Mouse (Mus musculus) liver, embryonic 14.5 days (tissue): Measurements from ENCODE around the gene Klhdc8b. TPM values are rescaled to one million over a fixed set of nuclear protein-coding genes. Genes with fewer than 3 reads are reported as not detected.

ENCODE experiments used
- ATAC-seq: fragments of 200-750 bp; cut with Nextera tagmentation; 2 replicates; pipeline ENCODE4 v1.8.0; 2017; ENCODE audit warnings: moderate number of reproducible peaks, mild to moderate bottlenecking, moderate library complexity; ENCODE audit not compliant: insufficient read depth
- DNase-seq, 3 experiments: peaks; one replicate each; pipeline ENCODE4 v3.0.0-alpha.2; 2012 to 2013; ENCODE audit warnings: low read depth in 3 of 3, low spot score in 3 of 3
- H3K27ac ChIP-seq: fragments of 300-500 bp; sonication (generic); 2 replicates; pipeline ENCODE4 v1.5.1; 2014; ENCODE audit warnings: moderate library complexity, mild to moderate bottlenecking, control low read depth, inconsistent platforms
- H3K27me3 ChIP-seq: fragments of 300-500 bp; sonication (generic); 2 replicates; pipeline ENCODE4 v1.6.1; 2014; ENCODE audit warnings: mild to moderate bottlenecking, low read length, moderate library complexity; ENCODE audit not compliant: control insufficient read depth, insufficient read depth
- H3K36me3 ChIP-seq: fragments of 300-500 bp; sonication (generic); replicated peaks from 2 replicates; pipeline ENCODE4 v1.6.1; 2014; ENCODE audit warnings: low read depth; ENCODE audit not compliant: control insufficient read depth, insufficient read depth
- H3K4me1 ChIP-seq, 2 experiments: fragments of 200-500 bp in 1 of 2; fragments of 300-500 bp in 1 of 2; sonication (generic) in 1 of 2; replicated peaks; 2 replicates each; pipeline ENCODE4 v1.6.1; 2012 to 2014; ENCODE audit warnings: antibody characterized with exemption in 1 of 2, inconsistent platforms in 1 of 2, low read length in 1 of 2; ENCODE audit not compliant: control insufficient read depth in 2 of 2, insufficient read depth in 2 of 2
- H3K4me2 ChIP-seq: fragments of 300-500 bp; sonication (generic); 2 replicates; pipeline ENCODE4 v1.6.1; 2014; ENCODE audit warnings: low read depth, mild to moderate bottlenecking, control low read depth, moderate library complexity
- H3K4me3 ChIP-seq, 2 experiments: fragments of 200-500 bp in 1 of 2; fragments of 300-500 bp in 1 of 2; sonication (generic) in 1 of 2; 2 replicates each; pipeline ENCODE4 v1.5.1; 2012 to 2014; ENCODE audit warnings: low read depth in 2 of 2, low read length in 2 of 2, mild to moderate bottlenecking in 2 of 2, control low read depth in 1 of 2, inconsistent platforms in 1 of 2, moderate library complexity in 1 of 2; ENCODE audit not compliant: insufficient read depth in 1 of 2
- H3K9ac ChIP-seq: fragments of 300-500 bp; sonication (generic); replicated peaks from 2 replicates; pipeline ENCODE4 v1.6.1; 2014; ENCODE audit warnings: mild to moderate bottlenecking, control low read depth, moderate library complexity
- H3K9me3 ChIP-seq: fragments of 300-500 bp; sonication (generic); 2 replicates; pipeline ENCODE4 v1.6.1; 2016; ENCODE audit warnings: low read length, mixed read lengths; ENCODE audit not compliant: control insufficient read depth
- CTCF ChIP-seq: IDR thresholded peaks from 2 replicates; pipeline ENCODE4 v1.5.1; 2016; ENCODE audit warnings: antibody characterized with exemption, low read depth, control low read depth
- EP300 ChIP-seq: IDR thresholded peaks from 2 replicates; pipeline ENCODE4 v1.6.1; 2016; ENCODE audit warnings: antibody characterized with exemption, low read depth
- WGBS: fragments of 180-500 bp; shearing (Covaris S2); extraction: QIAGEN DNeasy Blood & Tissue Kit; methylation state at CpG from one replicate; pipeline ENCODE4 v1.1.7; 2014; ENCODE audit not compliant: insufficient replicate concordance; 5-methylcytosine and 5-hydroxymethylcytosine counted together
- polyA plus RNA-seq, 2 experiments: library from polyadenylated mRNA; depleted of rRNA in 1 of 2; stranded (reverse) in 1 of 2; unstranded in 1 of 2; fragments of >200 nt; fragmentation: Nextera tagmentation in 1 of 2; extraction: Ambion mirVana in 1 of 2; gene quantifications; 2 replicates each; pipeline versions ENCODE4 v1.2.1 to v1.2.3; 2012 to 2014

Klhdc8b gene
- polyA plus RNA-seq, 2 experiments = 6.9 to 13.1 TPM

DNA sequence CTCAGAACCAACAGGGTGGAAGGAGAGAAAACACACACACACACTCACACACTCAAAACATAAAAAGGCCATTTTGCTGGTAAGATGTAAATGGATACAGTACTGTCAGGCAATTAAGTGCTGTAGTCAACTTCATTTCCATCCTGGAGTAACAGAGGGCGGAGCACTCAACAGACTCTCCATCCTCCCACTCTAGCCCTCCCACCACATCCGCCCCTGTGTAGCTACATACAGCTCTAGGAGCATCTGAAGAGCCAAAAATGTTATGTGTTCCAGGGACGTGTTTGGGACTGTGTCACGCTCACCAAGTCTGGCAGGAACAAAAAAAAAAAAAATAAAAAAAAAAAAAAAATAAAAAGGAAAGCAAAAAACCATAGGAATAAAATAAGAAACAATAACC is 58.3 kb downstream of the Klhdc8b start:
- TF ChIP-seq EP300 (no peak), CTCF (no peak)
- Histone ChIP-seq H3K27ac (no peak overlapping the region), H3K9ac (no peak overlapping the region), H3K36me3 (no peaks in the 10 kb centered on the region), H3K4me3 (no peak overlapping the region), H3K4me2 (no peak overlapping the region), H3K4me1 (peaks cover 0 to 3% of the 10 kb centered on the region in 2 experiments; a peak in 2 of 4 replicates), H3K9me3 (no peaks in the 10 kb centered on the region), H3K27me3 (no peaks in the 10 kb centered on the region)
- ATAC-seq (no peak), DNase-seq (no peak)
- 73% methylated on average over 4 of the region's 4 CpGs for WGBS

DNA sequence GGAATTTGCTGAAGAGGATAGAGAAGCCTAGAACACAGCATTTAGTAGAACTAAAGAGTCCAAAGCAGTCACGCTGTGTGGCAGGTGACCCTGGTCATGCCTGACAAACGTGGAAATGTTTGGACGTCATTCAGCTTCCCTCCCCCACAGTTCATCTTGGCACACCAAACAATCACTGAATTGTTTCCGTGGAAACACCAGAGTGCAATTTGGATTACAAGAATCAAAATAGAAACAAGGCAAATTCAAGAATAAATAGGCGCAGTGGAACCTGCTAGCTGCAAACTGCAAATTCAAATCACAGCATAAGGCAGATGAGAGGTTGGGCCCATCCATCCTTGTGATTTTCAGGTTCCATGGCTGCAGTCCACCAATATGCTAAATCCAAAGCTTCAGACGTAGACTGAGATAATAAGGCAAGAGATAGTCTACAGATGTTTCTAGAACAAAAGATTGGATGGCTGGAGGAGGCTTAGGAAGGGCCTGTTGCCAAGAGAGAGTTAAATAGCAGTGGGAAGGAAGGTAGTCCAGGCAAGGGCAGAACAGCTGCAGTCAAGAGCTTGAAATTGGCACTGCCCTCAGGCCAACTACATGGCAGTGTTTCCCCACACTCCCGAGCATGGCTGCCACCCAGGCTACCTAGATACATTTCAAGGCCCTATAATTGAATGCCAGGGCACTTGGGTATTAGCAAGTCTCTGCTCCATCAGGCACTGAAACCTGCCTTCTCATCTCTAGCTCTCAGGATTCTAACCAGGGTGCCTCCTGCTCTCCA is 60.0 kb downstream of the Klhdc8b start:
- no peak overlapping the region for H3K9ac ChIP-seq
- DNase-seq = no peak
- no peaks in the 10 kb centered on the region for H3K9me3 ChIP-seq
- ATAC-seq = no peak
- TF ChIP-seq EP300 (no peak), CTCF (no peak)
- H3K27ac ChIP-seq = no peak overlapping the region
- H3K4me2 ChIP-seq = no peak overlapping the region
- no peaks in the 10 kb centered on the region for H3K27me3 ChIP-seq
- H3K36me3 ChIP-seq = no peaks in the 10 kb centered on the region
- H3K4me1 ChIP-seq = peaks cover 0 to 3% of the 10 kb centered on the region in 2 experiments; a peak in 2 of 4 replicates
- H3K4me3 ChIP-seq = no peak overlapping the region
- 62% methylated on average over 7 of the region's 7 CpGs for WGBS

DNA sequence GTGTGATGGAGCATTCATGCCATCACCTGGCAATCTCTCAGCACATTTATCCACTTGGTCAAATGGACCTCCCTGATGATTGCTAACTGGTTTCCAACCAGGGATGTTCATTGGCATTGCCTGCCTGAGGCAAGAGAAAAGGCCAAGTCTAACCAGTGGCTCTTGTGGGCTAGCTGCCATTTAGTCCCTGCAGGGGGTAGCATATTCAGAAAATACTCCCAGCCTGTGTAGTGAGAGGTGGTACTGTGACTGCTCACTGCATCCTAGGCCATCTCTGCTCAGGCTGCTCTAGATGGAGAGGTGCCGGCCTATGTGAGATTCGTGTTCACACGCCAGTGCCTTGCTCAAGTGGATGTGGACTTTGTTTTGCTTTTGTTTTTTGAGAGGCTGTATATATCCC is 63.1 kb downstream of the Klhdc8b start:
- H3K4me3 ChIP-seq = no peak overlapping the region
- H3K4me2 ChIP-seq = no peak overlapping the region
- DNase-seq (no peak), ATAC-seq (no peak)
- H3K9ac ChIP-seq = no peak overlapping the region
- WGBS = 81% methylated on average over 3 of the region's 3 CpGs
- H3K4me1 ChIP-seq = no peaks in the 10 kb centered on the region
- no peak for TF ChIP-seq CTCF
- TF ChIP-seq EP300 = no peak
- H3K27ac ChIP-seq = no peak overlapping the region
- H3K27me3 ChIP-seq = no peaks in the 10 kb centered on the region
- H3K9me3 ChIP-seq = no peaks in the 10 kb centered on the region
- no peaks in the 10 kb centered on the region for H3K36me3 ChIP-seq

Other genes starting within 250 kb of the Klhdc8b start
- gene Dag1, start 197.6 kb downstream of the Klhdc8b start, polyA plus RNA-seq (2012; rRNA removed) = 4.8 and 5.3 TPM in 2 replicates
- gene Dag1, start 197.6 kb downstream of the Klhdc8b start, polyA plus RNA-seq (2014; fragmentation: Nextera tagmentation; extraction: Ambion mirVana) = 12.0 and 13.0 TPM in 2 replicates
- gene Nicn1, start 171.2 kb downstream of the Klhdc8b start, polyA plus RNA-seq (2012; rRNA removed) = 2.8 and 2.9 TPM in 2 replicates
- 4.3 and 6.2 TPM in 2 replicates for gene Nicn1, start 171.2 kb downstream of the Klhdc8b start, polyA plus RNA-seq (2014; fragmentation: Nextera tagmentation; extraction: Ambion mirVana)
- 6.1 and 7.5 TPM in 2 replicates for gene Amt, start 164.7 kb downstream of the Klhdc8b start, polyA plus RNA-seq (2012; rRNA removed)
- gene Amt, start 164.7 kb downstream of the Klhdc8b start, polyA plus RNA-seq (2014; fragmentation: Nextera tagmentation; extraction: Ambion mirVana) = 7.2 and 7.7 TPM in 2 replicates
- 62.5 and 76.4 TPM in 2 replicates for gene Rhoa, start 155.5 kb downstream of the Klhdc8b start, polyA plus RNA-seq (2012; rRNA removed)
- gene Rhoa, start 155.5 kb downstream of the Klhdc8b start, polyA plus RNA-seq (2014; fragmentation: Nextera tagmentation; extraction: Ambion mirVana) = 130 and 133 TPM in 2 replicates
- gene Tcta, start 155.4 kb downstream of the Klhdc8b start, polyA plus RNA-seq (2012; rRNA removed) = 10.4 and 10.6 TPM in 2 replicates
- 10.9 and 13.2 TPM in 2 replicates for gene Tcta, start 155.4 kb downstream of the Klhdc8b start, polyA plus RNA-seq (2014; fragmentation: Nextera tagmentation; extraction: Ambion mirVana)
- 3,084 and 3,741 TPM in 2 replicates for gene Gpx1, start 122.7 kb downstream of the Klhdc8b start, polyA plus RNA-seq (2012; rRNA removed)
- 6,910 and 6,914 TPM in 2 replicates for gene Gpx1, start 122.7 kb downstream of the Klhdc8b start, polyA plus RNA-seq (2014; fragmentation: Nextera tagmentation; extraction: Ambion mirVana)
- gene Usp4, start 113.7 kb downstream of the Klhdc8b start, polyA plus RNA-seq (2012; rRNA removed) = 29.2 and 38.5 TPM in 2 replicates
- gene Usp4, start 113.7 kb downstream of the Klhdc8b start, polyA plus RNA-seq (2014; fragmentation: Nextera tagmentation; extraction: Ambion mirVana) = 59.3 and 67.6 TPM in 2 replicates
- 0.47 and 0.49 TPM in 2 replicates for gene 1700102P08Rik, start 68.8 kb downstream of the Klhdc8b start, polyA plus RNA-seq (2012; rRNA removed)
- 0.45 and 0.52 TPM in 2 replicates for gene 1700102P08Rik, start 68.8 kb downstream of the Klhdc8b start, polyA plus RNA-seq (2014; fragmentation: Nextera tagmentation; extraction: Ambion mirVana)
- 0.12 and 0.20 TPM in 2 replicates for gene Ccdc36, start 33.1 kb downstream of the Klhdc8b start, polyA plus RNA-seq (2012; rRNA removed)
- 0.24 and 0.27 TPM in 2 replicates for gene Ccdc36, start 33.1 kb downstream of the Klhdc8b start, polyA plus RNA-seq (2014; fragmentation: Nextera tagmentation; extraction: Ambion mirVana)
- gene BC048562, start 25.1 kb downstream of the Klhdc8b start, polyA plus RNA-seq (2012; rRNA removed) = not detected in 2 replicates
- gene BC048562, start 25.1 kb downstream of the Klhdc8b start, polyA plus RNA-seq (2014; fragmentation: Nextera tagmentation; extraction: Ambion mirVana) = not detected in 2 replicates
- 8.6 and 9.7 TPM in 2 replicates for gene Ccdc71, start 1.1 kb downstream of the Klhdc8b start, polyA plus RNA-seq (2012; rRNA removed)
- gene Ccdc71, start 1.1 kb downstream of the Klhdc8b start, polyA plus RNA-seq (2014; fragmentation: Nextera tagmentation; extraction: Ambion mirVana) = 14.5 and 15.6 TPM in 2 replicates
- gene Lamb2, start 18.2 kb upstream of the Klhdc8b start, polyA plus RNA-seq (2012; rRNA removed) = 8.3 and 9.1 TPM in 2 replicates
- 4.3 and 5.8 TPM in 2 replicates for gene Lamb2, start 18.2 kb upstream of the Klhdc8b start, polyA plus RNA-seq (2014; fragmentation: Nextera tagmentation; extraction: Ambion mirVana)
- gene Usp19, start 29.0 kb upstream of the Klhdc8b start, polyA plus RNA-seq (2012; rRNA removed) = 33.9 and 36.0 TPM in 2 replicates
- gene Usp19, start 29.0 kb upstream of the Klhdc8b start, polyA plus RNA-seq (2014; fragmentation: Nextera tagmentation; extraction: Ambion mirVana) = 17.1 and 22.5 TPM in 2 replicates
- gene Qars, start 46.1 kb upstream of the Klhdc8b start, polyA plus RNA-seq (2012; rRNA removed) = 88.6 and 184 TPM in 2 replicates
- gene Qars, start 46.1 kb upstream of the Klhdc8b start, polyA plus RNA-seq (2014; fragmentation: Nextera tagmentation; extraction: Ambion mirVana) = 61.3 and 65.8 TPM in 2 replicates
- gene Qrich1, start 55.2 kb upstream of the Klhdc8b start, polyA plus RNA-seq (2012; rRNA removed) = 34.0 and 40.6 TPM in 2 replicates
- 39.8 and 46.3 TPM in 2 replicates for gene Qrich1, start 55.2 kb upstream of the Klhdc8b start, polyA plus RNA-seq (2014; fragmentation: Nextera tagmentation; extraction: Ambion mirVana)
- gene Impdh2, start 98.7 kb upstream of the Klhdc8b start, polyA plus RNA-seq (2012; rRNA removed) = 86.6 and 117 TPM in 2 replicates
- gene Impdh2, start 98.7 kb upstream of the Klhdc8b start, polyA plus RNA-seq (2014; fragmentation: Nextera tagmentation; extraction: Ambion mirVana) = 104 and 117 TPM in 2 replicates
- gene Ndufaf3, start 105.9 kb upstream of the Klhdc8b start, polyA plus RNA-seq (2012; rRNA removed) = 8.9 and 12.1 TPM in 2 replicates
- gene Ndufaf3, start 105.9 kb upstream of the Klhdc8b start, polyA plus RNA-seq (2014; fragmentation: Nextera tagmentation; extraction: Ambion mirVana) = 36.1 and 36.9 TPM in 2 replicates
- gene Dalrd3, start 108.3 kb upstream of the Klhdc8b start, polyA plus RNA-seq (2012; rRNA removed) = 43.8 and 48.0 TPM in 2 replicates
- gene Dalrd3, start 108.3 kb upstream of the Klhdc8b start, polyA plus RNA-seq (2014; fragmentation: Nextera tagmentation; extraction: Ambion mirVana) = 26.4 and 33.6 TPM in 2 replicates
- gene Wdr6, start 117.2 kb upstream of the Klhdc8b start, polyA plus RNA-seq (2012; rRNA removed) = 8.4 and 9.4 TPM in 2 replicates
- 8.4 and 11.1 TPM in 2 replicates for gene Wdr6, start 117.2 kb upstream of the Klhdc8b start, polyA plus RNA-seq (2014; fragmentation: Nextera tagmentation; extraction: Ambion mirVana)
- 0.52 and 0.54 TPM in 2 replicates for gene P4htm, start 136.1 kb upstream of the Klhdc8b start, polyA plus RNA-seq (2012; rRNA removed)
- gene P4htm, start 136.1 kb upstream of the Klhdc8b start, polyA plus RNA-seq (2014; fragmentation: Nextera tagmentation; extraction: Ambion mirVana) = 0.25 and 0.67 TPM in 2 replicates
- gene Arih2, start 187.8 kb upstream of the Klhdc8b start, polyA plus RNA-seq (2012; rRNA removed) = 15.3 and 17.7 TPM in 2 replicates
- 18.0 and 22.0 TPM in 2 replicates for gene Arih2, start 187.8 kb upstream of the Klhdc8b start, polyA plus RNA-seq (2014; fragmentation: Nextera tagmentation; extraction: Ambion mirVana)
- 5.8 and 8.6 TPM in 2 replicates for gene Slc25a20, start 200.5 kb upstream of the Klhdc8b start, polyA plus RNA-seq (2012; rRNA removed)
- 12.3 and 14.0 TPM in 2 replicates for gene Slc25a20, start 200.5 kb upstream of the Klhdc8b start, polyA plus RNA-seq (2014; fragmentation: Nextera tagmentation; extraction: Ambion mirVana)
- gene Prkar2a, start 227.7 kb upstream of the Klhdc8b start, polyA plus RNA-seq (2012; rRNA removed) = 5.0 and 6.4 TPM in 2 replicates
- 9.9 and 10.1 TPM in 2 replicates for gene Prkar2a, start 227.7 kb upstream of the Klhdc8b start, polyA plus RNA-seq (2014; fragmentation: Nextera tagmentation; extraction: Ambion mirVana)